Mouse (Mus musculus): ENCODE data around the gene Gm8206. TPM values are rescaled to one million over a fixed set of nuclear protein-coding genes. Genes with fewer than 3 reads are reported as not detected.

Gm8206 gene
- polyA plus RNA-seq (2012; ENCODE audit: low replicate concordance) = not detected in 2 replicates

GRCm38 (mm10) chr14:6093842-6094241 is at the start of gene Gm8206:
Gm8206 (minus strand) TSS chr14:6093942.

DNA sequence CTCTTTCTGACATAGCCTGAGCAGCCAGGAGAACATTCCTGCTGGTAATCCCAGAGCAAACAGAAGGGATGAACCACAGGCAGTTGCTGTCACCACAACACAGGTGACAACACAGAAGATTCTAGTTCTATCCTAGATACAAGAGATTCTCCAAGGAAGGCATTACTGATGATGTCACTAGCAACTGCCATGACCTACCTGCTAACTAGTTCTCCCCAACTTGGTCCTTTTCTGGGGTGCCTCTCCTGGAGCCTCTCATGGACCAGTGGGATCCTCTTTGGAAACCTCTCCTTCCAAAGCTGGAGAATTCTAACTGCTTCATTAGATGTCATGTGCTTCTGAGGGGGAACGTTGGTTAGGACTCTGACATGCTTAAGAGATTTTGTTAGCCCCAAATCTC is 32.0 kb upstream of the Gm8206 start, which contains the start of gene Gm3476:
Gene Gm3476, minus strand, starts transcription at position 101 of the 400 bp plus-strand sequence.

DNA sequence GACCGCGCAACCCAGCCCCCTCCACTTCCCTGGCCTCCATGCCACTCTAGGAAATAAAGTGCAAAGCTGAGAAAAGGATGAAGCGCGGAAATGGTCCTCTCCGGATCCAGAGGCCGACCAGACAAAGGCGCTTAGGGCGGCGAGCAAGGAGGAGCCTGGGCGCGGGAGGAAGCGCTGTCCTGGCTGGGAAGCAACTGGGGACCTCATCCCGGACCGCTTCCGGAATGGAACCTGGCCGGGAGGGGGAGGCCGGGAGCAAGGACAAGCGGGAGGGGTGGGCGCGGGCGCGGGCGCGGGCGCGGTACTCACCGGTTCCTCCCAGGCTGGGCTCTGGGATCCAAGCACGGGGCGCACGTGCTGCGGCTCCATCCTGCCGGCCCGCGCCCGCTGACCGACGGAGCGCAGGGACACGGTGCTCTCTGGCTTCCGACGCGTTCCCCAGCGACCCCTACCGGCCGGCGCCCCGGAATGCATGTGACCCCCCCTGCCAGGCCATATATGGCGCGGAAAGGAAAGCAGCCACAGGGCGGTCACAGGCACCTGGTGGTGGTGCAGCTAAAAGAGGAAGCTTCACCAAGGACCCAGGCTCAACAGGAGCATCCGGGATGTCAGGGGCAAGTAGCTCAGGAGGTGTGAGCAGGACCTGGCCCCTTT is 14.7 kb upstream of the Gm8206 start, which contains the start of gene Gm3468:
Gene Gm3468, minus strand, starts transcription at position 394 of the 654 bp plus-strand sequence.

DNA sequence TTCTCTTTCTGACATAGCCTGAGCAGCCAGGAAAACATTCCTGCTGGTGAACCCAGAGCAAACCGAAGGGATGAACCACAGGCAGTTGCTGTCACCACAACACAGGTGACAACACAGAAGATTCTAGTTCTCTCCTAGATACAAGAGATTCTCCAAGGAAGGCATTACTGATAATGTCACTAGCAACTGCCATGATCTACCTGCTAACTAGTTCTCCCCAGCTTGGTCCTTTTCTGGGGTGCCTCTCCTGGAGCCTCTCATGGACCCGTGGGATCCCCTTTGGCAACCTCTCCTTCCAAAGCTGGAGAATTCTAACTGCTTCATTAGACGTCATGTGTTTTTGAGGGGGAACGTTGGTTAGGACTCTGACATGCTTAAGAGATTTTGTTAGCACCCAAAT is 35.6 kb downstream of the Gm8206 start, which contains the start of gene Gm6337:
Gene Gm6337, minus strand, starts transcription at position 101 of the 400 bp plus-strand sequence.

GRCm38 (mm10) chr14:5979037-5979436 is 114.7 kb downstream of the Gm8206 start, which contains the start of gene Gm3453:
Gm3453 (minus strand) TSS chr14:5979137.

Other genes starting within 250 kb of the Gm8206 start
- gene Gm8237, start 213.6 kb downstream of the Gm8206 start, polyA plus RNA-seq (2012; ENCODE audit: low replicate concordance) = not detected in 2 replicates
- not detected in 2 replicates for gene Gm3248, start 132.2 kb downstream of the Gm8206 start, polyA plus RNA-seq (2012; ENCODE audit: low replicate concordance)
- not detected in 2 replicates for gene Gm3453, start 114.8 kb downstream of the Gm8206 start, polyA plus RNA-seq (2012; ENCODE audit: low replicate concordance)
- not detected in 2 replicates for gene Gm6337, start 35.7 kb downstream of the Gm8206 start, polyA plus RNA-seq (2012; ENCODE audit: low replicate concordance)
- not detected in 2 replicates for gene Gm3468, start 14.7 kb upstream of the Gm8206 start, polyA plus RNA-seq (2012; ENCODE audit: low replicate concordance)
- gene Gm3476, start 31.9 kb upstream of the Gm8206 start, polyA plus RNA-seq (2012; ENCODE audit: low replicate concordance) = not detected in 2 replicates
- not detected in 2 replicates for gene Gm21560, start 125.3 kb upstream of the Gm8206 start, polyA plus RNA-seq (2012; ENCODE audit: low replicate concordance)
- gene Gm3411, start 193.3 kb upstream of the Gm8206 start, polyA plus RNA-seq (2012; ENCODE audit: low replicate concordance) = not detected in 2 replicates
- not detected in 2 replicates for gene Gm21103, start 210.9 kb upstream of the Gm8206 start, polyA plus RNA-seq (2012; ENCODE audit: low replicate concordance)
- gene Gm3618, start 249.7 kb upstream of the Gm8206 start, polyA plus RNA-seq (2012; ENCODE audit: low replicate concordance) = not detected in 2 replicates